Mouse (Mus musculus) adipose tissue, adult 10 weeks (tissue): ENCODE data around the gene Arhgap33. TPM values are rescaled to one million over a fixed set of nuclear protein-coding genes. Genes with fewer than 3 reads are reported as not detected.

Experiments used
- polyA plus RNA-seq: library from polyadenylated mRNA; stranded (reverse); fragments of 350-450 nt; fragmentation: Illumina TruSeq; extraction: RNeasy Lipid Tissue Mini Kit (QIAGEN cat#74804); gene quantifications from one replicate; pipeline ENCODE4 v1.2.3, GENCODE M21; 2014; ENCODE audit warnings: low read depth, low replicate concordance

Gene Arhgap33
- polyA plus RNA-seq = 11.2 TPM

GRCm38 (mm10) chr7:30534633-30535577 lies at the start of gene Arhgap33:
Gene Arhgap33 (minus strand): TSS chr7:30535060.

GRCm38 (mm10) chr7:30564970-30565571 lies 30.2 kb upstream of the Arhgap33 start, which contains the start of gene Igflr1:
Gene Igflr1 (plus strand): TSS chr7:30565427.

GRCm38 (mm10) chr7:30563117-30563905 lies 28.5 kb upstream of the Arhgap33 start, which contains the start of the genes U2af1l4, Gm49396 and Psenen:
Gene U2af1l4 (plus strand): TSS chr7:30563301.
Gene Gm49396 (plus strand): TSS chr7:30563344.
Gene Psenen (minus strand): TSS chr7:30563627.

GRCm38 (mm10) chr7:30559443-30559954 lies 24.6 kb upstream of the Arhgap33 start, which contains the start of gene Lin37:
Gene Lin37 (minus strand): TSS chr7:30559838.

GRCm38 (mm10) chr7:30552102-30553020 lies 17.5 kb upstream of the Arhgap33 start, which contains the start of the genes Hspb6 and Proser3:
Gene Hspb6 (plus strand): TSS chr7:30552178.
Gene Proser3 (minus strand): TSS chr7:30552299.

GRCm38 (mm10) chr7:30493401-30493931 lies 41.4 kb downstream of the Arhgap33 start, which contains the start of gene Prodh2:
Gene Prodh2 (plus strand): TSS chr7:30493622.

Other genes with a start within 250 kb of the Arhgap33 start
- 12.2 TPM for gene Clip3, start 243.3 kb downstream of the Arhgap33 start, polyA plus RNA-seq
- 44.2 TPM for gene Alkbh6, start 226.3 kb downstream of the Arhgap33 start, polyA plus RNA-seq
- gene Syne4, start 220.3 kb downstream of the Arhgap33 start, polyA plus RNA-seq = 5.0 TPM
- 1.2 TPM for gene E130208F15Rik, start 213.3 kb downstream of the Arhgap33 start, polyA plus RNA-seq
- 9.0 TPM for gene Sdhaf1, start 211.2 kb downstream of the Arhgap33 start, polyA plus RNA-seq
- 1.7 TPM for gene Lrfn3, start 172.3 kb downstream of the Arhgap33 start, polyA plus RNA-seq
- gene Tyrobp, start 121.3 kb downstream of the Arhgap33 start, polyA plus RNA-seq = 114 TPM
- gene Hcst, start 115.2 kb downstream of the Arhgap33 start, polyA plus RNA-seq = 4.5 TPM
- 1.9 TPM for gene Nfkbid, start 113.3 kb downstream of the Arhgap33 start, polyA plus RNA-seq
- gene Aplp1, start 89.5 kb downstream of the Arhgap33 start, polyA plus RNA-seq = 2.8 TPM
- not detected for gene Kirrel2, start 77.4 kb downstream of the Arhgap33 start, polyA plus RNA-seq
- gene Nphs1, start 76.7 kb downstream of the Arhgap33 start, polyA plus RNA-seq = not detected
- not detected for gene Prodh2, start 41.4 kb downstream of the Arhgap33 start, polyA plus RNA-seq
- gene Hspb6, start 17.1 kb upstream of the Arhgap33 start, polyA plus RNA-seq = 19.1 TPM
- 13.6 TPM for gene Proser3, start 17.2 kb upstream of the Arhgap33 start, polyA plus RNA-seq
- 26.3 TPM for gene Lin37, start 24.8 kb upstream of the Arhgap33 start, polyA plus RNA-seq
- gene U2af1l4, start 28.2 kb upstream of the Arhgap33 start, polyA plus RNA-seq = 50.0 TPM
- gene Gm49396, start 28.3 kb upstream of the Arhgap33 start, polyA plus RNA-seq = 6.5 TPM
- gene Psenen, start 28.6 kb upstream of the Arhgap33 start, polyA plus RNA-seq = 138 TPM
- 2.8 TPM for gene Igflr1, start 30.4 kb upstream of the Arhgap33 start, polyA plus RNA-seq
- gene Kmt2b, start 53.7 kb upstream of the Arhgap33 start, polyA plus RNA-seq = 28.8 TPM
- gene Zbtb32, start 63.8 kb upstream of the Arhgap33 start, polyA plus RNA-seq = 2.1 TPM
- gene Upk1a, start 77.8 kb upstream of the Arhgap33 start, polyA plus RNA-seq = 25.2 TPM
- 824 TPM for gene Cox6b1, start 91.1 kb upstream of the Arhgap33 start, polyA plus RNA-seq
- not detected for gene Etv2, start 100.8 kb upstream of the Arhgap33 start, polyA plus RNA-seq
- 55.3 TPM for gene Rbm42, start 115.3 kb upstream of the Arhgap33 start, polyA plus RNA-seq
- 12.3 TPM for gene Haus5, start 129.9 kb upstream of the Arhgap33 start, polyA plus RNA-seq
- gene Pmis2, start 136.5 kb upstream of the Arhgap33 start, polyA plus RNA-seq = 2.8 TPM
- gene 2200002J24Rik, start 163.9 kb upstream of the Arhgap33 start, polyA plus RNA-seq = not detected
- gene Atp4a, start 177.1 kb upstream of the Arhgap33 start, polyA plus RNA-seq = 66.9 TPM
- gene Tmem147, start 194.5 kb upstream of the Arhgap33 start, polyA plus RNA-seq = 135 TPM
- 58.5 TPM for gene Gapdhs, start 208.6 kb upstream of the Arhgap33 start, polyA plus RNA-seq
- 31.5 TPM for gene Sbsn, start 216.4 kb upstream of the Arhgap33 start, polyA plus RNA-seq
- gene Dmkn, start 228.7 kb upstream of the Arhgap33 start, polyA plus RNA-seq = 12.2 TPM